Mouse (Mus musculus): Measurements from ENCODE around the gene Fmnl3.
"Not testable (repeated sequence)": the region's sequence is repeated elsewhere in the genome, so short reads cannot be mapped to it uniquely, and the experiment has no call there.

Fmnl3 gene

GRCm38 (mm10) chr15:99387976-99388375 is 17.7 kb upstream of the Fmnl3 start:
- DNase-seq (ENCODE audit: low spot score), result no peak

- no peak for DNase-seq (ENCODE audit: low spot score)
These were observed 16.5 kb upstream of the Fmnl3 start for GRCm38 (mm10) chr15:99386796-99387195.

GRCm38 (mm10) chr15:99386110-99386509 is 15.8 kb upstream of the Fmnl3 start:
- DNase-seq (ENCODE audit: low spot score), result not testable (repeated sequence)

GRCm38 (mm10) chr15:99384071-99384470 is 13.8 kb upstream of the Fmnl3 start:
- no peak for DNase-seq (ENCODE audit: low spot score)

- no peak for DNase-seq (ENCODE audit: low spot score)
These were observed 12.6 kb upstream of the Fmnl3 start for GRCm38 (mm10) chr15:99382893-99383292.

- DNase-seq (ENCODE audit: low spot score), result no peak
These were observed 6.0 kb upstream of the Fmnl3 start for GRCm38 (mm10) chr15:99376240-99376639.

GRCm38 (mm10) chr15:99375581-99375980 is 5.3 kb upstream of the Fmnl3 start:
- no peak for DNase-seq (ENCODE audit: low spot score)

GRCm38 (mm10) chr15:99375036-99375435 is 4.8 kb upstream of the Fmnl3 start:
- DNase-seq (ENCODE audit: low spot score), result no peak

- no peak for DNase-seq (ENCODE audit: low spot score)
These were observed 2.5 kb upstream of the Fmnl3 start for GRCm38 (mm10) chr15:99372761-99373160.

- no peak for DNase-seq (ENCODE audit: low spot score)
These were observed 1.5 kb upstream of the Fmnl3 start for GRCm38 (mm10) chr15:99371526-99372340.

- DNase-seq (ENCODE audit: low spot score), result no peak
These were observed 701 bp downstream of the Fmnl3 start for GRCm38 (mm10) chr15:99369391-99370171.

- DNase-seq (ENCODE audit: low spot score), result no peak
These were observed 1.6 kb downstream of the Fmnl3 start for GRCm38 (mm10) chr15:99368583-99369266.

GRCm38 (mm10) chr15:99364921-99365320 is 5.4 kb downstream of the Fmnl3 start:
- DNase-seq (ENCODE audit: low spot score), result no peak

- no peak for DNase-seq (ENCODE audit: low spot score)
These were observed 6.2 kb downstream of the Fmnl3 start for GRCm38 (mm10) chr15:99364022-99364530.

- DNase-seq (ENCODE audit: low spot score), result no peak
These were observed 11.3 kb downstream of the Fmnl3 start for GRCm38 (mm10) chr15:99358952-99359351.

- DNase-seq (ENCODE audit: low spot score), result no peak
These were observed 13.8 kb downstream of the Fmnl3 start for GRCm38 (mm10) chr15:99356462-99356861.

- no peak for DNase-seq (ENCODE audit: low spot score)
These were observed 14.6 kb downstream of the Fmnl3 start for GRCm38 (mm10) chr15:99355660-99356059.

- DNase-seq (ENCODE audit: low spot score), result no peak
These were observed 18.0 kb downstream of the Fmnl3 start for GRCm38 (mm10) chr15:99352306-99352705.

GRCm38 (mm10) chr15:99351610-99352009 is 18.7 kb downstream of the Fmnl3 start:
- DNase-seq (ENCODE audit: low spot score), result no peak

GRCm38 (mm10) chr15:99344961-99345360 is 25.3 kb downstream of the Fmnl3 start:
- no peak for DNase-seq (ENCODE audit: low spot score)

GRCm38 (mm10) chr15:99344148-99344870 is 26.0 kb downstream of the Fmnl3 start:
- no peak for DNase-seq (ENCODE audit: low spot score)

All from layer of hippocampus, adult 9-10 months (tissue).